Mouse (Mus musculus) brain, adult 2 months (tissue): ENCODE measurements around the gene Apol7e.
"Not testable (repeated sequence)": the region's sequence is repeated elsewhere in the genome, so short reads cannot be mapped to it uniquely, and the experiment has no call there.

Source experiments
- DNase-seq: peaks from one replicate; pipeline ENCODE4 v3.0.0; 2011; ENCODE audit warnings: low read depth, low spot score

The Apol7e gene

DNA sequence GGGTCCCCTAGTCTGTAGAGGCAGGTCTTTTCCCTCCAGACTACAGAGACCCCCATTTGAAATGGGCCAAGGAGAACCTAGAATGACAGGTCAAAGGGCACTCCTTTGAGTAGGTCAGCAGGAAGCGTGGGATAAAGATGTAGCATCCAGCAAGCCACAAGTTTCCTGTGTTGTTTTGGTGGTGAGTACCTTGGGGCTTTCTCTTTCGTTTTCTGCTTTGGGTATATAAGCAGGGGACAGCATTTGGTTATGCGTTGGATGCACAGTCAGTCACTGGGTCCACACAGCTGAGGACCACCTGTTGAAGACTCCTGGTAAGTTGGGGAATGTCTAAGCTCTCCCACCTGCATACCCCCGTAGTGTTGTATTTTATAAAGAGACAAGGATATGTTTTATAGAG lies at the start of gene Apol7e:
Apol7e (plus strand) TSS at position 202 of the 400 bp plus-strand sequence.
- not testable (repeated sequence) for DNase-seq

DNA sequence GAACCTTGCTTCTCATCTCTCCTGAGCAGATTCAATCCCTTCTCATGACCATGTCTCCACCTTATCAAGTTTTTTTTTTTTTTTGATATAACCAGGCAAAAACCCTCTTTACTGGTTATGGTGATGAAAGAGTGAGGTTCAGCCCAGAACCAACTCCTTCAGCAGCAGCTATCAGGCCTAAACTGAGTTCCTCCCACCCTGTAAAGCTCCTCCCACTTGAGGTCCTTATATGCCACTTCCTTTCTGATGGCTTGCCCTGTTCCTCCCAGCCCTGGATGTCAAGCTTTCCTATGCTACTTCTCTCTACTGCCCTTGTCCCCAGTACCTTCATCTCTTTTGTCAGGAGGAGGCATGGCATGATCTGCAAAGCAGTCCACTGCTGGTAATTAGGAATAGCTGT lies 47.5 kb upstream of the Apol7e start:
- not testable (repeated sequence) for DNase-seq

DNA sequence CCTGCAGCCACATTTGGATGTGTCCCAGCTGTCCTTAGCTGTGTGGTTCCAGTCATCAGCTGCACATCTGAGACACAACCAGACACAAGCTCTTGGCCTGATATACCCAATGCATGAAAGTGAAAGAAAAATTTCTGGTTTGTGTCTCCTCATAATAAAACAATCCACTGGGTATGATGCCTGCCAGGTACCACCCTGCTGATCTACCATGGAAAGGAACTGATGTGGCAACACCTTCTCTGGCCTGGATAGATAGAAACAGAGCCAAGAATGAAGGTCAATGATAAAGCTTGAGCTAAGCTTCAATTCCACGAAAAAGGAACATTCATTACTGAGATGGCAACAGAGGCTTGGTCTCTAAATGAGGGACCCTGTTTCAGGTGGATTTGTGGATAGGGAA lies 38.9 kb upstream of the Apol7e start:
- not testable (repeated sequence) for DNase-seq

DNA sequence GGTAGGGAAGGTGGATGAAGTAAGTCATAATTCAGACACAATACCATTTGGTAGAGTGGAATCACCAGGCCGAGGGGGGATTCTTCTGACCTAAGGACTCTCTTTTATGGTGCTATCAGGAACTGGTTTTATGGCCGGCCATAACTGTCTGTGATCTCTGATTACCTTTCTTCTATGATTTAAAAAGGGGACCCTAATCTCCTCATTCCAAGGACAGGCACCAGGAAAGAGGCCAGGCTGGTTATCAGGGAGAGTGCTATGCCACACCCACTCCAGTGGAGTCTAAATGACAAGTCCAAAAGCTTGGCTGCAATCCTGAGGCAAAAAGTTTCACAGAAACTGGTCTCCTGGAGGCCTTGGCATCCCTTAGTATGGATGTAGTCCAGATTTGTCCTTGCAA lies 36.8 kb upstream of the Apol7e start:
- DNase-seq, result not testable (repeated sequence)

DNA sequence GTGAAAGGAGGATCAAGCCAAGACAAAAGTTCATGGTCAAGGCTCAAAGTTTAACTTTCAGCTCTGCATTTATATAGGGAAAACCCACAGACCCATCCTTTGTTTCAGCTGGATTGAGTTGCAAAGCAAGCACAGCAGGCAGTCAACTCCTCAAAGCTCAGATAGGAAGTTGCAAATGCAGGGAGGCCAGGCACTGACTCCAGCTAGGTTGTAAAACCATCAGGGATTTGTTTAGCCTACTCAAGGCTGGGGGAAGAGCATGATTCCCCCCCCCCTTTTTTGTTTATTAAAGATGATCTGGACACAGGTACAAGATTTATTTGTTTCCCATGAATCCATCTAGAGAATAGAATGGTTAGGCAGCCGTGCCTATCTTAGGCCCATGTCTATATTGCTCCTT lies 24.6 kb upstream of the Apol7e start:
- not testable (repeated sequence) for DNase-seq

DNA sequence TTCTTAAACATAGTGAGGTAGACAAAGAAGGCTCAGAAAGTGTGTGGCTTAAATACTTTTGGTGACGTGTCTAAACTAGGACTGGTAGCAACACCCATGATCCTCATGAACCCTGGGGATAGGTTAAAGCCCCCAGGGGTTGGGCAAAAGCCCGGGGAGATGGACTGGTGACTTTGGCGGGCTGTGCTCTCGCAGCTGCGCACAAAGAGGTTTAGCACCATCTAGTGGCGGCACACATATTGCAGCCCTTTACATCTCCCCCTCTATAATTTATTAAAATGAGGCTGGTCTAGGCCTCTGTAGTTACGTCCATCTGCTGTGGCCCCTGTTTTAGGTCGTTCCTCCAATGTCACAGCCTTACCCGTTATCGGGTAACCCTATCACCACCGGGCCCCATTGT lies 14.7 kb upstream of the Apol7e start:
- peak; percentile 3 for DNase-seq

DNA sequence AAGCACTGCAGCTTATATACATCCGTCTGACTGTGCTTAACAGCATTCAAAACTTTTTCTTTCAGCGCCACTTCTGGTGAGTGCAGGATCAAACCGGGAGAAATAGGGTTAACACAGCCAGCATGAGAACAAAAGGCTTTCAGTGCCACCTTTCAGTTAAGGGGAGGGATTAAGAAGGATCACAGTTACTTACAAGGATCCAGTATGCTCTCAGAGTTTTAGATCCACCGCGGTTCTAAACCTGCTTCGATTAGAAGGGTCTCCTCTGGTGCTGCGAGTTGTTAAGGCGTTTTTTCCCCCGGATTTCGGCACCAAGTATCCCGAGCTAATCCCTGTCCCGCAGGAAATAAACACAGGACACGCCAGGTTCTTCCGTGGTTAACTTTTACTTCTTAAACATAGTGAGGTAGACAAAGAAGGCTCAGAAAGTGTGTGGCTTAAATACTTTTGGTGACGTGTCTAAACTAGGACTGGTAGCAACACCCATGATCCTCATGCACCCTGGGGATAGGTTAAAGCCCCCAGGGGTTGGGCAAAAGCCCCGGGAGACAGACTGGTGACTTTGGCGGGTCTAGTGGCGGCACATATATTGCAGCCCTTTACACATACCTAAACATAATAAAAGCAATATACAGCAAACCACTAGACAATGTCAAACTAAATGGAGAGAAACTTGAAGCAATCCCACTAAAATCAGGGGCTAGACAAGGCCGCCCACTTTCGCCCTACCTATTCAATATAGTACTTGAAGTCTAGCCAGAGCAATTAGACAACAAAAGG lies 6.9 kb upstream of the Apol7e start:
- not testable (repeated sequence) for DNase-seq

DNA sequence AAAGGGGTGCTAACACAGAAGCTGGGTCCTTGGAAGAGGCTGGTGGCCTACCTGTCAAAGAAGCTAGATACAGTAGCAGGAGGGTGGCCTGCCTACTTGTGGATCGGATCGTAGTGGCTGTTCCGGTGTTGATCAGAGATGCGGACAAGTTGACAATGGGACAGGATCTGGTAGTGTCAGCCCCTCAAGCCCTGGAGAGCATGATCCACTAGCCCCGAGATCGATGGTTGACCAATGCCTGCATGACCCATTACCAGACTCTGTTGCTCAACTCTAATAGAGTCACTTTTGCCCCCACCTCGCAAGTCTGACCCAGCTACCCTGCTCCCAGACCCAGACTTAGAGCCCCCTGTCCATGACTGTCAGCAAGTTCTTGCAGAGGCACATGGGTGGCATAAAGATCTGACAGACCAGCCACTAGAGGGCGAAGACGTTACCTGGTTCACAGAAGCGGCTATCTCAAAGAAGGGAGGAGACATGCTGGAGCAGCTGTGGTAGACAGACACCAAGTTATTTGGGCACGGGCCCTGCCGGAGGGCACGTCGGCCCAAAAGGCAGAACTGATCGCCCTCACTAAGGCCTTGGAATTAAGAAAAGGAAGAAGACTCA lies 3.9 kb upstream of the Apol7e start:
- peak; percentile 55 for DNase-seq

DNA sequence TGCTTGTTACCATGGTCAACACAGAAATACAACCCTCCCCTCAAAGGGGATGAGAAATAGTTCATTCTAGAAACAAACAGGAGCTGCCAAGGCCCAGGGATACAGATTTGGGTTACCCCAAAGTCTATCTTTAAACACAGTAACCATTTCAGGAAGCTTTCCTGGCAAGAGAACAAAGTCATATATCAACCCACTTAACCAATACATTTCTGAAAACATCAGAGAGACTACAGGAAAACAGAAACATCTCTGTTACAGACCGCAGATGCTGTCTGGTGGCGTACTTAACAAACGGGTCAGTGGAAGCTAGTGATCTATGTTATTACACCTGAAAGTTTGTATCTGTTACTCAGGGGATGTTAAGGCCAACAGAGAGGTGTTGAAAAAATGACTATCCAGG lies 6.6 kb downstream of the Apol7e start:
- DNase-seq, result not testable (repeated sequence)

DNA sequence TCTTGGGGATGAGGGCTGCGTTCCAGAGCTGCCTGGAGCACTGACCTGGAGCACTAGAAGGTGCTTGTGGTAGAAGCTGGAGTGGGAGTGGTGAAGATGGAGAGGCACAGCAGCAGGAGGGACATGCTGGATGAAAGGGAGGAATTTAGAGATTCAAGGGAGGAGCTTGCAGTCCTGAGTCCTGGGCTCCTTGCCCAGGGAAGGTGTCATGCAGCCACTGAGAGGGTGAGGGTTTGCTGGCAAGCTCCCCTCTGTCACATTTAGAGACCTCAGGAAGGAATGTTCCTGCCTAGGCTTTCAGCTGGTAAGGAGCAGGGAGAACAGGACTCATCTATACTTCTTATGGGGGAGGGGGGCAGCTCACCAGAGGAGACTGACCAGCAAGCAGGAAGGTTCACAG lies 10.3 kb downstream of the Apol7e start:
- DNase-seq, result not testable (repeated sequence)

DNA sequence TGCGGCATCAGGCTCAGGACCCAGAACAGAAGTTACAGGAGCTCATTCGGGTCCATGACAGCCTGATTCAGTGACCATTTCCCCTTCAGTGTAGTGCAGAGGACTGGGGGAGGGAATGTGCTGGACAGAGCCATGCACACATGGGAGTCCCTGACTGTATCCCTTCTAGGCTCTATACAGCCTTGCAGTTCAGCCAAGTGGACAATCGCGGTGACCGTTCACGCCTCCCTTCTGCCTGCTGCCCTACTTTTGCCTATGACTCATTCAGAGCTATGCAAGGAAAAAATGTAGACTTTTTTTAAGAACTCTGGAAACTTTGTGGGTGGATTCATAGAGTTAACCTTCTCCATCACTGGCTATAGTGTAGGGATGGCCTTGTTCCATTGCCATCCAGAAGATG lies 19.6 kb downstream of the Apol7e start:
- DNase-seq, result not testable (repeated sequence)

DNA sequence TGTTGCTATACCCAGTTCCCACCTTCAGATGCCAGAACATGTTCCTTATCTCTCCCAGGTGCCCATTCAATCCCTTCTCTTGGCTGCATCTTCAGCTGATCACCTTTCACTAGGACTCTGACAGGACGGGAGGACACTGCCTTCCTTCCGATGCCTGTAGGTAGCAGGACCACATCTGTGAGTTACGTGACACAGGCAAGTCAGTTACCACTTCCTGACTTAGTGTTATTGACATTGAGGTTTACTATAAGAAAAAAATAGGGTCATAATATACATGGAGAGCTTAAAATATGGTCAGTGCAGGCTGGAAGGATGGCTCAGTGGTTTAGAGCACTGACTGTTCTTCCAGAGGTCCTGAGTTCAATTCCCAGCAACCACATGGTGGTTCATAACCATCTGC lies 22.9 kb downstream of the Apol7e start:
- DNase-seq, result not testable (repeated sequence)

DNA sequence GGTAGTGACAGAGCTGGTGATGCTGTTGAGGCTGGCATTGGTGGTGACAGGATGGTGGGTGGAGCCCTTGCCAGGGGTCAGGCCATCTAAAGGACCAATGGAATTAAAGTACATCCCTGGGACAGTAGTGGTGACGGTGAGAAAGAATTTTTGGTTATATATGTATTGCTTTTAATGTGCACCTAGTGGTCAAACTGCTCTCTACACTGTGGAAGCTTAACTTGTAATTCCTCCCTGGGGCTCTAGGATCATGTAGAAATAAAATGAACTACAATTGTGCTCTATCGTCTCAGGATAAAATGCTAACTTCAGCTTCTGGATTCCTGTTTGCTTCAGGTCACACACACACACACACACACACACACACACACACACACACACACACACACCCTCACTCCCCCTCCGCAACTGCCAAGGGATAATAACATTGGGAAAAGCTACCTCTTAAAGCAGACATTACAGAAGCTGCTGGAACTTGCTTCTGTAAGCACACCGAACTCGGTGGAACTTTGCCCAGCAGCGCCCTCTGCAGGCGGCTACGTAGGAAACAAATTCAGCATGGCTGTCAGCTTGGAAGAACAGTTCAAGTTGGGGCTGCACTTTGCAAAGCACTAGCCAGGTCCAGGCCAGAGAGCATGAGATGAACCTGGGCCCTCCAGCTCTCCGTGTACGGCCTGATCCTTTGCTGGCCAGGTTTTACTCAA lies 25.7 kb downstream of the Apol7e start:
- DNase-seq, result not testable (repeated sequence)

DNA sequence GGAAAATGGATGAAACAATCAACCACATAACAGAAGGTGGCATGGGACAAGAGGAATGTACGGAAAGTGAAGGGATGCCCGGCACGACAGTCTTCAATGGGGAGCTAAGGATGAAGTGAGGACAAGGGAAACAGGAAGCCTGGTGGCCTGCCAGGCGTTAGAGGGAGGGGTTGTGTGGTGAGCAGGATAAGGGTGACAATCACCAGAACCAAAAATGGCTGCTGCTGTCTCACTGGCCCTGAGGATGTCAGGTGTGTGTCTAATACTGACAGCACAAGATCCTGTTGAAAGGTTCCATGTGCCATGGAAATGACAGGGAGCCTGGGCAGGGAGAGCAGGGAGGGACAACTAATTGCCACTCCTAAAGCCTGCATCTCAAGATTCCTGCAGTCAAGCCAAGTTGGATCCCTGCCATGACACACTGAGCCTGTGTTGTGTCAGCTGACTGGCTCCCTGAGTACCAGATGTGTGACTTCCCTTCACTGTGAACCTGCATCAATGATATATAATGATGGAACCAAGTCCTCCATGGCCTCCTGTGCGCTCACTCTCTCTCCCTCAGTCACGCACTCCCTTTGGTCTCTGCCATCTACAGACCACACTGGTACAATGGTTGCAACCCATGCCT lies 26.9 kb downstream of the Apol7e start:
- DNase-seq, result peak; percentile 31

DNA sequence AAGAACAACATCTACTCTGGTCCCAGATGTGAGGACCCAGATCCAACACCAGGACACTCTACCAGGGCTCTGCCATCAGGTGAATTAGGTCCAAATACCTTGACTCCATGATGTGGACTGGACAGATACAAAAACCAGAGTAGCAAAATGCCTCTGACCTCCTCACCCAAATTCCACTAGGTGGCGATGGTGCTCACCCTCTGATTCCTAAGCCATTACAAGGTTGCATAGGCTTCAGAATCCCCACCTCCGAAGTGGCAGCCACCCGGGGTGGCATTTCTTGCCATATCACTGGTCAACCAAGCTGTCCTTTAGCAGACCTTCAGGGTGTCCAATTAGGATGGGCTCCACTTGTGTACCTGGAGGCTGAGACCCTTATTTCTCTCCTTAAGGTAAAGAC lies 28.5 kb downstream of the Apol7e start:
- peak; percentile 17 for DNase-seq

DNA sequence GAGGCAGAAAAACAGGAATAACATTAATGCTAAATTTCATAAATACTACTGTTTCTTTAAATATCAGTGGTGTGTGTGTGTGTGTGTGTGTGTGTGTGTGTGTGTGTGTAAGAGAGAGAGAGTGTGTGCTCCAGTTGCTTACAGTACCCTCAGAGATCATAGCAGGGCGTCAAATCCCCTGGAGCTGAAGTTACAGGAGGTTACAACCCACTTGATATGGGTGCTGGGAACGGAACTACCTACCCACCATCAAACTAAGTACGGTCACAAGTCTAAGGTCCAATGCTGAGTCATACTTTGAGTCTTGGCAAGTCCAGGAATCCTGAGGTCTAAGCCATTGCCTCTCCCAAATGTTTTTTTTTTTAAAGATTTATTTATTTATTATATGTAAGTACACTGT lies 29.1 kb downstream of the Apol7e start:
- DNase-seq, result not testable (repeated sequence)

DNA sequence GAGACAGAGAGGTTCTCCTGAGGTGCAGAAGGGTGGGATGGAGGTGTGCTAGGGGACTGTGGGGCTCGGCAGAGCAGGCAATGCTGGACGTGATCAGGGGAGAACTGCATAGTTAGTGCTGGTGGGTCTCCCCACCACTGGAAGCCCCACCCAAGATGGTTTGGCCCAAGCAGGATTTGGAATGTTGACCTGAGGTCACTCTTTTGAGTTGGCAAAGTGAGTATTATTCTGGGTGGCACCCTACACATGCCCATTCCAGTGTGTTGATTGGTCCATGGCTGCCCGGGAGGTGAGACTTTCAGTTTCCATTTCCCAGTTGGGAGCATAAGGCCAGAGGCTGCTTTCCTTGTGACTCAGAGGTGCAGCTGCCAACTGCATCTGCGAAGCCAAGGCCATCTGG lies 30.1 kb downstream of the Apol7e start, which contains the start of gene Apol9b:
Apol9b (plus strand) TSS at position 301 of the 400 bp plus-strand sequence.
- DNase-seq, result not testable (repeated sequence)

DNA sequence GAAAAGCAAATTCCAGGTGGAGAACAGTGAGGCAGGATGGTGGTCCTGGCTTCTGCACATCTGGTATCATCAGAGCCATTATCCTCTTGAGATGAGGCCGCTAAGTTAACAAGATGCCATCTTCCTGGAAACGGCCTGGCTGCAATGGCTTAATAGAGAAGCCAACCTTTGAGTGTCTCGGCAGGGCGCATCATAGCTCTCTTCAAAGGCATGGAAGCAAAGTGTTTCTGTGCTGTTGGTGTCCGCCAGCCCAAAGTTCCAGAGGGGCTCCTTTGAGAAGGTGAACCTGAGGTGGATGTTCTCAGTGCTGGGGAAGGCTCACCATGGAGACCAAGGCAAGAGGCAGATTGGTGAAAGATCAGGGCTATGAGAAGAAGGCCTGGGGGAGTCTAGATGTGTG lies 32.9 kb downstream of the Apol7e start:
- DNase-seq, result no peak

DNA sequence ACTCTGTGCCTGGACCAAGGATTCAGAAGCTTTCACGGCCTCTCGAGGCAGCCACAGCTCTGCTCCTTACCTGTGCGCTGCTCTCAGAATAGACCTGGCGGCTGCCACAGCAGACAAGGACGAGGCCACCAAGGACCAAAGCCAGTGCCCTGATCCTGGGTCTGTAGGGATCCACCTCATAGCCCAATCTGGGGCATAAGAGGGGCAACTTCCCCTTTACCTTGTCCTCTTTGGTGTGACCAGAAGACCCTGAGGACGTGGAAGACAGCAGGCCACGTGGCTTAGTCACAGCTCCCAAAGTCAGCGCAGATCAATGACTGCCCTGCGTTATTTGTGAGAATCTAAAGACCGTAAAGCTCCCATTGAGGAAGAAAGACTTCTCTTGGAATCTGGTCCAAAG lies 34.2 kb downstream of the Apol7e start:
- DNase-seq, result not testable (repeated sequence)

DNA sequence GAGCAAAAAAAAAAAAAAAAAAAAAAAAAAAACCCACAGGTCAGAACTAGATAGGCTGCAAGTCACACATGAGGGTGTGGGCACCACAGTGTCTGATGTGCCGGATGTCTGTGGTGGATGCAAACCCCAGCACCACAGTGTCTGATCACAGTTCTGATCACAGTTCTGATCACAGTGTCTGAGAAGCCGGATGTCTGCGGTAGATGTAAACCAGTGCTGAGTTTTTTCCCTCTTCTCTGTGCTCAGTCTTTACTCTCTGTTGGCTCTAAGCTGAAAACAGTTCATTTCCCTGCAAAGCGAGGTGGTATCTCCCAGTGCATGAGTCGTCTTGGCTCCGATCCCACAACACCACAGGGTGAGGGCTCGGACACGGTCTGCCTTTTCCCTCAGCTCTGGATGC lies 34.7 kb downstream of the Apol7e start:
- DNase-seq, result not testable (repeated sequence)

DNA sequence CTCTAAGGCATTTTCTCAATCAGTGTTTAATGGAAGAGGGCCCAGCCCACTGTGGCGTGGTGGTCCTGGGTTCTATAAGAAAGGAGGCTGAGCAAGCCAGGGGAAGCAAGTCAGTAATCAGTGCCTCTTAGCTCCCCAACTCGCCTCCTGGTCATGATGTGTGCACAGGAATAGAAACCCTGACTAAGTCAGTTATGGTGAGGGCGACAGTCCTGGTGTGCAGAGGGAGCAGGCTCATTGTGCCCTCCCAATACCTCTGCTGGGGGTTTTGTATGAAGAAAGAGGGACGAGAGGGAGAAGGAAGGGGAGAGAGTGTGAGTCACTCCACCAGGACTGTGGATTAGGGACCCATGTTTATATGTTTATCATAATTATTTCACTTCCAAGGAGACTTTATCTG lies 35.2 kb downstream of the Apol7e start:
- DNase-seq, result not testable (repeated sequence)
